Mouse (Mus musculus) bone marrow macrophage, adult 2 months (primary cell): Measurements from ENCODE around the gene Cyp8b1.

Source experiments
- CTCF ChIP-seq: IDR thresholded peaks from 2 replicates; pipeline ENCODE4 v1.5.1; 2012; ENCODE audit warnings: low read depth, mild to moderate bottlenecking, low read length, moderate library complexity
- POLR2A ChIP-seq: IDR thresholded peaks from 2 replicates; pipeline ENCODE4 v1.6.1; 2012; ENCODE audit warnings: mild to moderate bottlenecking, low read depth, low read length, borderline replicate concordance

GRCm38 (mm10) chr9:121951114-121951423 lies 35.0 kb upstream of the Cyp8b1 start:
- TF ChIP-seq CTCF (no peak), POLR2A (no peak)
